Mouse (Mus musculus): ENCODE measurements around the gene Dlg4. TPM values are rescaled to one million over a fixed set of nuclear protein-coding genes. Genes with fewer than 3 reads are reported as not detected.

Dlg4 gene
- polyA plus RNA-seq, 1 experiment from 2014 or later, result 12.6 TPM

DNA sequence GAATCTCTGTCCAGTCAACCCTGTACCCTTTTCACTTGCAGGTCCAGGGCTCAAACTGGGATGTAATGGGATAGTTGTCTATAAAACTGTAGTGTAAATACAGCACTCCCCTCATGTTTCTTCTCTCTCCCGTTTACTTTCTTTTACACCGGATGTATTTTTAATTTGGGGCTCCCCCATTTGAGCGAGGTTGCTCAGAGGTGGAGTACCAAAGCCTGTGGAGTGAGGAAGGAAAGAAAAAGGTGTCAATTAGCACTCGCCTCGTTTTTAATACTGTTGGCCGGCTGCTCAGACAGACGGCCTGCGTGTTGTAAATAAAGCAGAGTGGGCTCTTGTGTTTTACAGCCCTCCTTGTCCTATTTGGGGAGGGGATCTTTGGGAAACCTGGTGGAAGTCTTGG lies 17.1 kb upstream of the Dlg4 start:
- H3K27ac ChIP-seq (replicated peaks), result no peak overlapping the region
- H3K9me3 ChIP-seq, result no peaks in the 10 kb centered on the region
- H3K4me1 ChIP-seq, result peaks cover 50% of the 10 kb centered on the region
- no peaks in the 10 kb centered on the region for H3K27me3 ChIP-seq (replicated peaks; ENCODE audit: low read depth, poor library complexity, severe bottlenecking)
- peaks cover 41% of the 10 kb centered on the region for H3K36me3 ChIP-seq (replicated peaks)
- DNase-seq (ENCODE audit: low spot score), result no peak
- 83% methylated on average over 8 of the region's 8 CpGs for WGBS
- peak overlapping the region; percentile 99 for H3K4me3 ChIP-seq

DNA sequence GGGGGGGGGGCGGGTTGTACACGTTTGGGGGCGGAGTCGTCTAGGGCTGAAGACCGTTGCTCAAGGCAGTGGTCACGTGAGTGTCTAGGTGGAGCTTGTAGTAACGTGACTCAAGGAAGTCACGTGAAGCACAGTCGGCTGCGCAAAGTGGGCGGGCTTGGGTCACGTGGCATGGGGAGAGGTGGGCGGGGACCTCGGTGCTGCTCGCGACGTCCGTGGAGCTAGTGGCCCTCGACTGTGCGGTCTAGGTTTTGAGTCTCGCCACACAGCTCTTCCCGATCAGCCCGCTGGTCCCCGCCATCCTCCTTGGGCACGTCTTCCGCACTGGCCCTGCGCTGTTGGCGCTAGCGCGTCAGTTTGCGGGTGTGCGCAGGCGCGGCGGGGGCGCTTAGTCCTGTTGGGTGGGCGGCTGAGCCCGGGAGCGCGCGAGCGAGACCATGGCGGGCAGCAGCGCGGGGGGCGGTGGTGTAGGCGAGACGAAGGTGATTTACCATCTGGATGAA lies 16.3 kb upstream of the Dlg4 start, which contains the start of gene Dvl2:
Dvl2 (plus strand) TSS at position 200 of the 503 bp plus-strand sequence.
- H3K27me3 ChIP-seq (replicated peaks; ENCODE audit: low read depth, poor library complexity, severe bottlenecking), result no peaks in the 10 kb centered on the region
- peak within 1 kb of the TSS; percentile 99 for H3K4me3 ChIP-seq
- peaks cover 46% of the 10 kb centered on the region for H3K4me1 ChIP-seq
- WGBS, result under 1% methylated on average over 48 of the region's 48 CpGs
- DNase-seq (ENCODE audit: low spot score), result peak; percentile 96
- H3K36me3 ChIP-seq (replicated peaks), result peaks cover 47% of the 10 kb centered on the region
- H3K27ac ChIP-seq (replicated peaks), result peak within 1 kb of the TSS; percentile 94
- no peaks in the 10 kb centered on the region for H3K9me3 ChIP-seq

DNA sequence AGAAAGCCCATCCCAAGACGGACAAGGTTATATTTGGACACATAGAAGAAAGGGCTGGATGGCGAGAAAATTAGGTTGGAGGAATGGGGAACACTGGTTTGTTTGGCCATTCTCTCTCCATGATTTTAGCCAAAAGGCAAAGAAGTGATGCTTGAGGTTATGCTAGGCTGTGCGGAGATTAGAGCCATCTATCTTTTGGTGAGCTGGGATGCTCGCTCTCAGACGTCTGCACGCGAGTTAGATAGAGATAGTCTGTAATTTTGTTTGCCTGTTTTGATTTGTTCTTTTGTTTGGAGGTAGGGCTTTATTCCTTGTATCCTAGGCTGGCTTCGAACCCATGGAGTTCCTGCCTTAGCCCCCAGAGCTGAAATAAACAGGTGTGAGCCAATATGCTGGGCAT lies 15.6 kb upstream of the Dlg4 start:
- H3K4me3 ChIP-seq, result peak overlapping the region; percentile 99
- peaks cover 46% of the 10 kb centered on the region for H3K4me1 ChIP-seq
- H3K27me3 ChIP-seq (replicated peaks; ENCODE audit: low read depth, poor library complexity, severe bottlenecking), result no peaks in the 10 kb centered on the region
- peaks cover 54% of the 10 kb centered on the region for H3K36me3 ChIP-seq (replicated peaks)
- WGBS, result 15% methylated on average over 8 of the region's 8 CpGs
- no peaks in the 10 kb centered on the region for H3K9me3 ChIP-seq
- DNase-seq (ENCODE audit: low spot score), result no peak
- peak overlapping the region; percentile 94 for H3K27ac ChIP-seq (replicated peaks)

DNA sequence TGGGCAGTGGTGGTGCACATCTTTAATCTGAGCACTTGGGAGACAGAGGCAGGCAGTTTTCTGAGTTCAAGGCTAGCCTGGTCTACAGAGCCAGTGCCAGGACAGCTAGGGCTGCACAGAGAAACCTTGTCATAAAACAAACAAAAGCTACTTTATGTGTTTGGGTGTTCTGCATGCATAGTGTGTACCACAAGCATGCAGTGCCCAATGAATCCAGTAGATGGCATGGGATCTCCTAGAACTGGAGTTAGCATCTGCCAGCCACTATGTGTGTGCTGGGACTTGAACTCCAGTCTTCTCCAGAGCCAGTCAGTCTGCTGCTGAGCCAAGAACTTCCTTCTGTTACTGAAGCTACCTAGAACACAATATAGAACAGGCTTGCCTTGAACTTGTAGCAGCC lies 14.9 kb upstream of the Dlg4 start:
- no peaks in the 10 kb centered on the region for H3K27me3 ChIP-seq (replicated peaks; ENCODE audit: low read depth, poor library complexity, severe bottlenecking)
- no peaks in the 10 kb centered on the region for H3K9me3 ChIP-seq
- peak; percentile 50 for DNase-seq (ENCODE audit: low spot score)
- H3K27ac ChIP-seq (replicated peaks), result no peak overlapping the region
- peaks cover 61% of the 10 kb centered on the region for H3K36me3 ChIP-seq (replicated peaks)
- peaks cover 46% of the 10 kb centered on the region for H3K4me1 ChIP-seq
- peak overlapping the region; percentile 99 for H3K4me3 ChIP-seq

DNA sequence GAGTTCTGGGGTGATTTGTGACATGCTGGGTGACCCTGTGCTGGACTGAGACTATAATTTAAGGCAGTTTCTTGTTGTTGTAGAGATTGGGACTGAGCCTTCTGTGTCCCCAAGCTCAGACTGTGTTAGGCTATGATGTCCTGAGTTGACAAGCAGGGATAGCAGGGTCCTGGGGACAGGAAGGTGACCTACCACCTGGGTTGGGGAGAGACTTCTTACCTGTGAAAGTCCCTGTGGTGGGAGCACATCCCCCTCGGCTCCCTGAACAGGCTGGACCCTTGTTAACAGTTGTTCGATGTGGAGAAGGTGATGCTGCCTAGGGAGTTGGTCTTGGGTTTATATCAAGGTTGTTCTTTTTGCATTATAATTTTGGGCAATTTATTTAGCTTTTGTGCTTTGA lies 14.3 kb upstream of the Dlg4 start:
- Histone ChIP-seq H3K4me1 (peaks cover 42% of the 10 kb centered on the region), H3K27ac (replicated peaks) (no peak overlapping the region), H3K27me3 (replicated peaks; ENCODE audit: low read depth, poor library complexity, severe bottlenecking) (no peaks in the 10 kb centered on the region), H3K4me3 (peak overlapping the region; percentile 99), H3K9me3 (no peaks in the 10 kb centered on the region), H3K36me3 (replicated peaks) (peaks cover 67% of the 10 kb centered on the region)
- DNase-seq (ENCODE audit: low spot score), result no peak
- WGBS, result 96% methylated on average over 2 of the region's 2 CpGs

DNA sequence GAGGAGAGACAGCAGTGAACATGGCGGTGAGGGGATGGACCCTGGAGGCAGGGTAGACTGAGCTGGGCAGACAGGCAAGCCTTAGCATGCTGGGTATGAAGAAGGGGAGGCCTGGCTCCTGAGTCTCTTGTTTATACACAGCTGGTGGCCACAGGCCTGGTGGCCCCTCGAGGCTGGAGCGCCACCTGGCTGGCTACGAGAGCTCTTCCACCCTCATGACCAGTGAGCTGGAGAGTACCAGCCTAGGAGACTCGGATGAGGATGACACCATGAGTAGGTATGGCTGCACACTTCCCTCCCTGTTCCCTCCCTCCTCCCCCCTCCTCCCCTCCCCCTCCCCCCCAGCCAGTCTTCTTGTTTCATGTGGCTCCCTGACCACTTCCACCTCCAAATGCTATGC lies 11.2 kb upstream of the Dlg4 start:
- Histone ChIP-seq H3K9me3 (no peaks in the 10 kb centered on the region), H3K4me1 (peaks cover 26% of the 10 kb centered on the region), H3K27ac (replicated peaks) (no peak overlapping the region), H3K4me3 (no peak overlapping the region), H3K27me3 (replicated peaks; ENCODE audit: low read depth, poor library complexity, severe bottlenecking) (no peaks in the 10 kb centered on the region), H3K36me3 (replicated peaks) (peaks cover 70% of the 10 kb centered on the region)
- DNase-seq (ENCODE audit: low spot score), result no peak
- WGBS, result 56% methylated on average over 5 of the region's 5 CpGs

DNA sequence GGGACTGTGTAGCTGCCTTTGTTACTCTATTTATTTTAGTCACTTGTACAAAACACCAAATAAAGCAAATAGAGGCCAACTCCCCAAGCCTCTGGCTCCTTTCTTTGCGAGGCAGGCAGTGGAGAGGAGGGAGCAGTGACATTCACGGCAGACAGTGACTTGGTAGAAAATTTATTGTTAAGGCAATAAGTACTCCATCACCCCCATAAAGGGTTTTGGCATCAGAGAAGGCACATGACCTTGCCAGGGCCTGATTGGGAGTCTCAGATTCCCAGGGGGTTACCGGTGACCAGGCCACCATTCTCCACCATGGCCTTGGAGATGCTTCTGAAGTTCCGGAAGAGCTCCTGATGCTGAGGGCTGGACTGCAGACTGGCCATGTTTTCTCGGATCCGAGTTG lies 6.7 kb upstream of the Dlg4 start:
- 91% methylated on average over 6 of the region's 6 CpGs for WGBS
- H3K36me3 ChIP-seq (replicated peaks), result peaks cover 95% of the 10 kb centered on the region
- peaks cover 19% of the 10 kb centered on the region for H3K4me1 ChIP-seq
- H3K27ac ChIP-seq (replicated peaks), result no peak overlapping the region
- no peaks in the 10 kb centered on the region for H3K27me3 ChIP-seq (replicated peaks; ENCODE audit: low read depth, poor library complexity, severe bottlenecking)
- no peak for DNase-seq (ENCODE audit: low spot score)
- H3K9me3 ChIP-seq, result no peaks in the 10 kb centered on the region
- peak overlapping the region; percentile 12; the same call in 1 of the 2 replicates for H3K4me3 ChIP-seq

DNA sequence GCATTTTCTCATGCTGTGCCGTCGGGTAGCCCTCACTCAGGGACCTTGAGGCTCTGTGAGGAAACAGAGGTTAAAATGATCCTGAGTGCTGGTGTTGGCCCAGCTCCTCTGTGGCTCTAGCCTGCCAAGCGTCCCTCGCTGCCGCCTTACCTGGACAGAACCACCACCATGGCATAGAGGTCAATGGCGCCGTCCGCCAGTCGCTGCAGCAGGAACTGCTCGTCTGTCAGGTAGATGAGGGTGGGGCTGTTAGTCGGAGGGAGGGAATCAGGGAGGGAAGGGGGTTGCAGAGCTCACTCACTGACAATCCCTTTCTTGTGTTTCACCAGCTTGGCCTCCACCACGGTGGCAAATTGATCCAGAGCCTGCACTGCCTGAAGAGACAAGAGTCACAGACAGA lies 6.2 kb upstream of the Dlg4 start:
- WGBS, result 86% methylated on average over 12 of the region's 12 CpGs
- Histone ChIP-seq H3K4me3 (peak overlapping the region; percentile 12; the same call in 1 of the 2 replicates), H3K27me3 (replicated peaks; ENCODE audit: low read depth, poor library complexity, severe bottlenecking) (no peaks in the 10 kb centered on the region), H3K27ac (replicated peaks) (no peak overlapping the region), H3K9me3 (no peaks in the 10 kb centered on the region), H3K4me1 (peaks cover 24% of the 10 kb centered on the region), H3K36me3 (replicated peaks) (peaks cover 90% of the 10 kb centered on the region)
- DNase-seq (ENCODE audit: low spot score), result no peak

DNA sequence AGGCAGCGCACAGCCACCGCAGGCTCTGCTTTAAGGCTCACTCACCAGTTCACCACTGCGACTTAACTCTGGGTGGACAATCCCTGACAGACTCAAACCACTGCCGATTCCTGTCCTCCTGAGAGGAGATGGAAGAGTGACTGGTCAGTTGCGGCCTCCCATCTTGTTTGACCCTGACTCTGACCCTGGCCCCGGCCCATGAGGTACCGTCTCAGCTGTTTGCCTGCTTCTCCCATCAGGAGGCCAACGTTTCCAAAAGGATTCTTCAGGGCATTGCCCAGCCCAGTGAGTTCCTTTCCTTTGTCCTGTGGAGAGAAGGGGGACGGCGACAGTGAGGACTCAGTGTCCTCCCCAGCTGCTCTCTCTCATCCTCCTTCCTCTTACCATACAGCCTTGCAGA lies 5.8 kb upstream of the Dlg4 start:
- H3K4me1 ChIP-seq, result peaks cover 28% of the 10 kb centered on the region
- DNase-seq (ENCODE audit: low spot score), result no peak
- H3K4me3 ChIP-seq, result peak overlapping the region; percentile 12; the same call in 1 of the 2 replicates
- no peaks in the 10 kb centered on the region for H3K9me3 ChIP-seq
- no peak overlapping the region for H3K27ac ChIP-seq (replicated peaks)
- 88% methylated on average over 10 of the region's 10 CpGs for WGBS
- H3K36me3 ChIP-seq (replicated peaks), result peaks cover 86% of the 10 kb centered on the region
- H3K27me3 ChIP-seq (replicated peaks; ENCODE audit: low read depth, poor library complexity, severe bottlenecking), result no peaks in the 10 kb centered on the region

DNA sequence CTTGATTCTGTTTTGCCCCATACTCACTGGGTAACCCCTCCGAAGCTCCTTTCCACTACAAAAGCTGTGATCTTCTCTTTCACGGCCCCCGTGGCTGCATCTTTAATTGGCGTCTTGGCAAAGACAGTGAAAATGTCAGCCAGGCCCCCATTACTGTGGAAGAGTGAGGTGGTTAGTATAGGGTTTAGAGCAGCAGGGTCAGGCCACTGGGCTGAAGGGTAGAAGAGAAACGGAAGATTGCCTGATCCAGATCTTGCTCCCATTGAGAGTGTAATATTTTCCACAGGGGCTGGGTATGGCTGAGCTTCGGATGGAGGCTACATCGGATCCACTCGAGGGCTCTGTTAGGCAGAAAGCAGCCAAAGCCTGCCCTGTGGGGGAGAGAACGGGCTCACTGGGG lies 3.8 kb upstream of the Dlg4 start:
- WGBS, result 88% methylated on average over 9 of the region's 9 CpGs
- H3K4me3 ChIP-seq, result no peak overlapping the region
- no peaks in the 10 kb centered on the region for H3K27me3 ChIP-seq (replicated peaks; ENCODE audit: low read depth, poor library complexity, severe bottlenecking)
- H3K4me1 ChIP-seq, result peaks cover 42% of the 10 kb centered on the region
- H3K36me3 ChIP-seq (replicated peaks), result peaks cover 66% of the 10 kb centered on the region
- no peak overlapping the region for H3K27ac ChIP-seq (replicated peaks)
- no peaks in the 10 kb centered on the region for H3K9me3 ChIP-seq
- DNase-seq (ENCODE audit: low spot score), result no peak

DNA sequence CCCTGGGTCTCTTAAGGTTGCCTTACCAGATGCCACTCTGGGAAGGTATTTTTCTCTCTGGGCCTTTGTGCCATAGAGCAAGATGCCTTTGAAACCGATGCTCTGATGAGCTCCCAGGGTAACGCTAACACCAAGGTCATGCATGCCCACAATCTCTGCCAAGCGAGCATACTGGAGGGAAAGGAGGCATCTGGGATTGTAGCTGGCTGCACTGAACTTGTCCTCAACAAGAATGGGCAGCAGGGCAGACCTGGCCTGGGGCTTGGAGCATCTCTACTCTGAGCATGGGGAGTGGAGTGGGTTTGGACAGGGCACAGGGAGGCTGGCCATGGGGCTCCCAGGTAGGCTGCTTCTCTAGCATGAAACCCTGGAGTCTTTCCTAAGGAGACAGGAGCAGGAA lies 3.3 kb upstream of the Dlg4 start:
- peaks cover 61% of the 10 kb centered on the region for H3K36me3 ChIP-seq (replicated peaks)
- WGBS, result 88% methylated on average over 3 of the region's 3 CpGs
- H3K4me3 ChIP-seq, result no peak overlapping the region
- H3K27me3 ChIP-seq (replicated peaks; ENCODE audit: low read depth, poor library complexity, severe bottlenecking), result no peaks in the 10 kb centered on the region
- H3K4me1 ChIP-seq, result peaks cover 47% of the 10 kb centered on the region
- H3K9me3 ChIP-seq, result no peaks in the 10 kb centered on the region
- DNase-seq (ENCODE audit: low spot score), result no peak
- H3K27ac ChIP-seq (replicated peaks), result no peak overlapping the region

DNA sequence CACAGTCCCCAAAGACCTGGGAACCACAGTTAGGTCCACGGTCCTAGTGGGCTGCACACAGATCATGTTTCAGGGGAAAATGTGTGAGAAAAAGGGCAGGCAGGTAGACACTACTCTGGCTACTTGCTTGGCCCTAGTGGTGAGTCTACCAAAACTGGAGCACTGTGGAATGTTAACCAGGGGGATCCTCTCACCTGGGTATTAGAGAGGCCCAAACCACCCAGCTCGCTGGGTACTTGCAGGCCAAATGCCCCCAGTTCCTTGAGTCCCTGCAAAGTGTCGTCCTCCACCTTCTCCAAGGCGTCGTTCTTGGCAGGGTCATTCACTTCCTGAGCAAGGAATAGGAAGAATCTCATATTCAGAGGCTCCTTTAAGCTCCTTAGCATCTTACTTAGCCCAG lies 2.7 kb upstream of the Dlg4 start:
- Histone ChIP-seq H3K4me3 (peak overlapping the region; percentile 67), H3K36me3 (replicated peaks) (peaks cover 55% of the 10 kb centered on the region), H3K27me3 (replicated peaks; ENCODE audit: low read depth, poor library complexity, severe bottlenecking) (no peaks in the 10 kb centered on the region), H3K9me3 (no peaks in the 10 kb centered on the region), H3K4me1 (peaks cover 54% of the 10 kb centered on the region), H3K27ac (replicated peaks) (0 out of 2 replicates have a peak overlapping the region, but pooled peaks have one; percentile 81)
- no peak for DNase-seq (ENCODE audit: low spot score)
- WGBS, result 63% methylated on average over 5 of the region's 5 CpGs

DNA sequence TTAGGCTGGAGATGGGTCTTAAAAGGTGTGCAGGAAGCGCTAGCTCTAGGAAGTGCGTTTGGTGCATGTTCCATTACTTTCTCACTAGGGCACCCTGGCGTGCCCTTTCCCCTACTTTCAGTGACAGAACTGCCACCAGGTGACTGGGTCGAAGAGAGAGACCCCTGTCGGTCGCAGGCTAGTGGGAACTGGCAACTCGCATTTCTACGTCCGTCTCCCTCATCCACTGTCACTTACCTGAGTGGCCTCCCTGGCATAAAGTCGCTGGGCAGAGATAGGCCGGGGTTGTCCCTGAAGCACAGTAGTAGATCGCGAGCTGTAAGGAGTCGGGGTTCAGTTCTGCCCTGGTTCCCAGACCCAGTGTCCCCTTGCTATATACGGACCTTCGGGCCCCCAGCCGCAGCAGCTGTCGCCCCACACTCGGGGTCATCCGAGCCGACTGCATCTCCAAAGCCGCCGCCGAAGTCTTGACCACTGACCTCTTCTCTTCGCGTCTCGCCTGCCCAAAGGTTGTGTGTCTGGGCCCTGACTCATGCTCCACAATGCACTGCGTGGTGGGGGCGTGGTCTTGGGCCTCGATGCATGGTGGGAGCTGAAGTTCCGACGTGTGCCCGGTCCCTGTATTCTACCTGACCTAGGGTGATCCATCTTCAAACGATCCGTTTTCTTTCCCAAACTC lies 1.7 kb upstream of the Dlg4 start, which contains the start of gene Acadvl:
Acadvl (minus strand) TSS at position 532 of the 679 bp plus-strand sequence.
- Histone ChIP-seq H3K36me3 (replicated peaks) (peaks cover 45% of the 10 kb centered on the region), H3K27me3 (replicated peaks; ENCODE audit: low read depth, poor library complexity, severe bottlenecking) (no peaks in the 10 kb centered on the region), H3K4me1 (peaks cover 63% of the 10 kb centered on the region), H3K4me3 (peak within 1 kb of the TSS; percentile 67), H3K9me3 (no peaks in the 10 kb centered on the region), H3K27ac (replicated peaks) (peak within 1 kb of the TSS; percentile 81)
- peak; percentile 86 for DNase-seq (ENCODE audit: low spot score)
- 1% methylated on average over 35 of the region's 35 CpGs for WGBS
